Mouse (Mus musculus): ENCODE data around the gene Sohlh2. TPM values are rescaled to one million over a fixed set of nuclear protein-coding genes. Genes with fewer than 3 reads are reported as not detected.

Gene Sohlh2
- not detected for polyA plus RNA-seq (2017; shearing (Covaris generic))

DNA sequence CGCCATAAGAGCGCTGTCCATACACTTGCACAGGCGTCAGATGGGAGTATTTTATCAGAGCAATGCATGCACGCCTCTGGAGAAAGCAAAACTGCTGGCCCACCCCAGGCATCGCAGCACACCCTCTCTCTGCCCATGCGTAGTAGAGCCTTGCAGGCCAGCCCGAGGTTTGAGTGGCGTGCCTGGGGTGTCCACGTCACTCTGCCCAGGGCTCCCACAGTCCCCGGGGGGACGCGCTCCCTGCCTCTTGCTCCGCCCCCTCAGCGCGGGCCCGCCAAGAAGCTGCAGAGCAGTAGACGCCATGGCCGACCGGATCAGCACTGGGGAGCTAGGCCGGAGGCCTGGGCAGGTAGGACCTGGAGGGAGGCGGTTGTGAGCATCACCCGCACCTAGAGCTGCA, at the start of gene Sohlh2:
Gene Sohlh2, plus strand, starts transcription at position 263 of the 400 bp plus-strand sequence.

DNA sequence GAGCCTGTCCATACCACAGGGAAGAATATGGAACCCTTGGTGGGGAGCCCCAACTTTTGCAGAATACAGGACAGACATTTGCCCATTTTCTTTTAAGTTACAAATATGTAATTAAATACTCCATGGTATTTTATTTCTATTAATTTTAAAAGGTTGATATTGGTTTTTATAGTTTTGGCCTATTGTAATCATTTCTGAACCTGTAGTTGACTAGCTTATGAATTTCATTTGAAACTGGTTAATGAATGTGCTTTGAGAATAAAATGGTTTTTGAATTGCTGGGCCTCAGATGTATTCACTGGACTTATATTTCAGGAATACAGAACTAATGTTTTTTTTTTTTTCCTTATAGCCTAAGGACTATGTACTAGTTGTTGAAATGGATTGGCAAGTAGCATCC, 44.8 kb upstream of the Sohlh2 start, which contains the start of gene Ccdc169:
Gene Ccdc169, plus strand, starts transcription at position 301 of the 400 bp plus-strand sequence.

GRCm38 (mm10) chr3:55241730-55242421, 60.0 kb downstream of the Sohlh2 start, which contains the start of gene Dclk1:
Gene Dclk1, plus strand, starts transcription at chr3:55242364.

Other genes with a start within 250 kb of the Sohlh2 start
- gene Ccna1, start 126.5 kb upstream of the Sohlh2 start, polyA plus RNA-seq (2017; shearing (Covaris generic)): not detected
- gene Spg20, start 69.9 kb upstream of the Sohlh2 start, polyA plus RNA-seq (2017; shearing (Covaris generic)): 27.7 TPM
- gene Ccdc169, start 44.7 kb upstream of the Sohlh2 start, polyA plus RNA-seq (2017; shearing (Covaris generic)): not detected
- 0.41 TPM for gene Dclk1, start 60.3 kb downstream of the Sohlh2 start, polyA plus RNA-seq (2017; shearing (Covaris generic))